Mouse (Mus musculus): ENCODE results near the gene Cd300lf. TPM values are rescaled to one million over a fixed set of nuclear protein-coding genes. Genes with fewer than 3 reads are reported as not detected.

The Cd300lf gene
- polyA plus RNA-seq, 1 experiment from 2014 or later: 1.1 TPM

DNA sequence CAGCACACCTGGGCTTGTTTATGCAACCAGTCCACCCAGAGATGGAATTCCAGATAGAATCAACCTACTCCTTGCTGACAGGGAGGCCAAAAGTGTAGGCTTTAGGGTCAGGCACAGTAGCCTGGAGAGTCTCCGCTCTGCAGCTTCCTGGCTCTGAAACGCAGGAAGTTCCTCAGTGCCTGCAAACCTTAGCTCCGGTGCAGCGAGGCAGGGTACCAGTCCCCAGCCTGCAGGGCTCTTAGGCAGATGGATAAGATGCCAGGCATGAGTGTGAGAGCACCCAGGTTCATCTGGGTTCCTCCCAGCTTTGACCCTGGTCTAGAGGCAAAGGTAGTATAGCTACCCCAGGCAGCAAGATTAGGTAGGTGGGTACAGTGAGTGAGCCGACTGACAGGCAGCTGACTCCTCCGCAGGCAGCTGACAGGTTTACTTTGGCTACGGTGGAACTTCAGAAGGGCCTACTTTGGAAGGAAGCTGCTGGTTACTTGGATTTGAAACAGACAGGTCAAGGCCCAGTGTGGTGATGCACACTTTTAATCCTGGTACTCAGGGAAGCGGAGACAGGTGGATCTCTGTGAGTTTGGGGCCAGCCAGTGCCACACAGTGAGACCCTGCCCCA lies 33.9 kb upstream of the Cd300lf start:
- 68% methylated on average over 8 of the region's 8 CpGs for WGBS
- Histone ChIP-seq H3K27me3 (replicated peaks; ENCODE audit: control insufficient read depth, insufficient read depth, low read length) (no peaks in the 10 kb centered on the region), H3K27ac (ENCODE audit: low read depth, low read length) (0 out of 2 replicates have a peak overlapping the region, but pooled peaks have one; percentile 50), H3K4me1 (replicated peaks; ENCODE audit: control insufficient read depth, insufficient read depth, low read length) (peaks cover 12% of the 10 kb centered on the region; the same call in 1 of the 2 replicates), H3K9me3 (ENCODE audit: control insufficient read depth) (no peaks in the 10 kb centered on the region), H3K36me3 (ENCODE audit: control insufficient read depth, insufficient read depth) (peaks cover 10% of the 10 kb centered on the region; the same call in 1 of the 2 replicates), H3K9ac (ENCODE audit: low read depth, low read length) (peak overlapping the region; percentile 18; the same call in 1 of the 2 replicates), H3K4me3 (ENCODE audit: low read depth, low read length) (no peak overlapping the region), H3K4me2 (replicated peaks; ENCODE audit: low read depth) (peak overlapping the region; percentile 48)
- TF ChIP-seq CTCF (IDR thresholded peaks at IDR 0.05; ENCODE audit: low read depth): no peak
- ATAC-seq: no peak

DNA sequence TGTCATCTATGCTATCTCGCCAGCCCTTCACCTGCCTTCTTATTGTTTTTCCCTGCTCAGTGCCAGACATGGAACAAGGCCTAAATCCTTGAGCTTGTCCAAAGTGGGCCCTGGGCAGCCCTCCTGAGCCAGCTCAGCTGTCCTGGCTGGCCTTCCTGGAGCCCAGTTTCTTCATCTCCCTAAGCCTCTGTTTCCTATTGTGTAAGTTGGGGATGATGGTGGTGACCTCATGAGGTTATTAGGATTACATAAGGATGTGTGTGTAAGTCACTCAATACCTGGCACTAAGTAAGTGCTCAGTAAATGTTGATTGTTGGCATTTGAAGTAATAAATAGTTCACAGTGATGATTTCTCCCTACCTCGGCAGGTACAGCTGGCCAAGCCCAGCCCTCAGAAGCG lies 33.0 kb upstream of the Cd300lf start:
- H3K4me3 ChIP-seq (ENCODE audit: low read depth, low read length): no peak overlapping the region
- 0 out of 2 replicates have a peak overlapping the region, but pooled peaks have one; percentile 46 for H3K9ac ChIP-seq (ENCODE audit: low read depth, low read length)

DNA sequence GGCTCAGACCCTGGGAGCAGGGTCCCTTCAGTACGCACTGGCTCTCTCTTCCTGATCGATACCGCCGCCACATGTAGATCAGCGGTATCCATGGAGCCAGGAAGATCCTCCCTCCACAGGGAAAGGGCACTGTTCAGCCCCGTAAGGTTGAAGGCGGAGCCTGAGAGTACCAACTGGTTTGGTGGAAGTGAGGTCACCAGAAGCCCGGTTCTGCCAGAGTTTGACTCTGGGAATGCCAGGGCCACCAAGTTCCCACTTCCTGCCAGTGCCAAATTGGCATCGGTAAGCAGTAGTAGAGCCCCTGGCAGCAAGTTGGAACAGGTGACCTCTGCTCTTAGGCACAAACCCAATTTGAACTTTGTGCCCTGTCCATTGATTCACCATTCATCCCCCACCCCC lies 31.2 kb upstream of the Cd300lf start:
- 7% methylated on average over 9 of the region's 9 CpGs for WGBS
- H3K4me2 ChIP-seq (replicated peaks; ENCODE audit: low read depth): peak overlapping the region; percentile 74
- ATAC-seq: peak; percentile 41

More for the DNA sequence above, 33.0 kb upstream of the Cd300lf start:
- H3K4me2 ChIP-seq (replicated peaks; ENCODE audit: low read depth): peak overlapping the region; percentile 74
- H3K27ac ChIP-seq (ENCODE audit: low read depth, low read length): peak overlapping the region; percentile 89
- H3K36me3 ChIP-seq (ENCODE audit: control insufficient read depth, insufficient read depth): peaks cover 10% of the 10 kb centered on the region; the same call in 1 of the 2 replicates
- H3K27me3 ChIP-seq (replicated peaks; ENCODE audit: control insufficient read depth, insufficient read depth, low read length): no peaks in the 10 kb centered on the region
- TF ChIP-seq CTCF (IDR thresholded peaks at IDR 0.05; ENCODE audit: low read depth): no peak
- ATAC-seq: peak; percentile 17; the same call in 1 of the 2 replicates
- H3K9me3 ChIP-seq (ENCODE audit: control insufficient read depth): no peaks in the 10 kb centered on the region
- 42% methylated on average over 3 of the region's 3 CpGs for WGBS
- peaks cover 15% of the 10 kb centered on the region; the same call in 1 of the 2 replicates for H3K4me1 ChIP-seq (replicated peaks; ENCODE audit: control insufficient read depth, insufficient read depth, low read length)

DNA sequence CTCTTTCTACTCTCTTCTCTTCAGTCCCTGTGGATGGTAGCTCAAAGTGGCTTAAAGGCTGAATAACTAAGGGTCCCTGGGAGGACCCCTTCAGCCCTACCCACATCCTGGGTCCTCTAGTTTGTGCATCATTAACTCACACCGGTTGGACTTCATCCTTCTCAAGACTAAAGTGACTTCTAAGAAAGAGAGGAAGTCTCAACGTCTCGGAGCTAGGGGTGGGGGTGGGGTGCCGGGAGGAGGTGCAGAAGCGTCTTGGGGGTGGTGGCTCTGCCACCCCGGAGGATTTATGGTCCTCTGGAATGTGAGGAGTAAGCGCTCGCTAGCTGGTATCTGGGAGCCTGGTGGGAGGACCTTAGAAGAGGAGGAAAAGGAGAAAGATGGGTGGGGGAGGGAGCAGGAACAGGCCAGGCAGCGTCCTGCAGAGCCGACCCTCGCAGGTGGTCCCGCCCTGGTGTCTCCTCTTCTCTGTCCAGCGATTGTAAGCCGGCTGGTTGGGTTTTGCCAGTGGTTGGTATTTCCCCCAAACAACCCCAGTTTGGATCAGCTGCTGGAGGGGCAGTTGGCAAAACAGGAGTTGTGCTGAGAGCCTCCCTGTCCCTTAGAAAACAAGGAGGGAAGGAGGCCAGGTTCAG lies 30.7 kb upstream of the Cd300lf start:
- Histone ChIP-seq H3K36me3 (ENCODE audit: control insufficient read depth, insufficient read depth) (peaks cover 5% of the 10 kb centered on the region; the same call in 1 of the 2 replicates), H3K27me3 (replicated peaks; ENCODE audit: control insufficient read depth, insufficient read depth, low read length) (no peaks in the 10 kb centered on the region), H3K4me2 (replicated peaks; ENCODE audit: low read depth) (peak overlapping the region; percentile 74), H3K9me3 (ENCODE audit: control insufficient read depth) (no peaks in the 10 kb centered on the region), H3K4me1 (replicated peaks; ENCODE audit: control insufficient read depth, insufficient read depth, low read length) (0 out of 2 replicates have a peak, but pooled peaks cover 13% of the 10 kb centered on the region), H3K9ac (ENCODE audit: low read depth, low read length) (peak overlapping the region; percentile 77), H3K27ac (ENCODE audit: low read depth, low read length) (peak overlapping the region; percentile 89), H3K4me3 (ENCODE audit: low read depth, low read length) (peak overlapping the region; percentile 80)
- TF ChIP-seq CTCF (IDR thresholded peaks at IDR 0.05; ENCODE audit: low read depth): no peak
- ATAC-seq: peak; percentile 34
- WGBS: under 1% methylated on average over 13 of the region's 14 CpGs

More for the DNA sequence above, 31.2 kb upstream of the Cd300lf start:
- Histone ChIP-seq H3K9me3 (ENCODE audit: control insufficient read depth) (no peaks in the 10 kb centered on the region), H3K4me3 (ENCODE audit: low read depth, low read length) (peak overlapping the region; percentile 80), H3K27me3 (replicated peaks; ENCODE audit: control insufficient read depth, insufficient read depth, low read length) (no peaks in the 10 kb centered on the region), H3K27ac (ENCODE audit: low read depth, low read length) (peak overlapping the region; percentile 89), H3K36me3 (ENCODE audit: control insufficient read depth, insufficient read depth) (peaks cover 6% of the 10 kb centered on the region; the same call in 1 of the 2 replicates), H3K4me1 (replicated peaks; ENCODE audit: control insufficient read depth, insufficient read depth, low read length) (0 out of 2 replicates have a peak, but pooled peaks cover 13% of the 10 kb centered on the region), H3K9ac (ENCODE audit: low read depth, low read length) (peak overlapping the region; percentile 77)
- no peak for TF ChIP-seq CTCF (IDR thresholded peaks at IDR 0.05; ENCODE audit: low read depth)

DNA sequence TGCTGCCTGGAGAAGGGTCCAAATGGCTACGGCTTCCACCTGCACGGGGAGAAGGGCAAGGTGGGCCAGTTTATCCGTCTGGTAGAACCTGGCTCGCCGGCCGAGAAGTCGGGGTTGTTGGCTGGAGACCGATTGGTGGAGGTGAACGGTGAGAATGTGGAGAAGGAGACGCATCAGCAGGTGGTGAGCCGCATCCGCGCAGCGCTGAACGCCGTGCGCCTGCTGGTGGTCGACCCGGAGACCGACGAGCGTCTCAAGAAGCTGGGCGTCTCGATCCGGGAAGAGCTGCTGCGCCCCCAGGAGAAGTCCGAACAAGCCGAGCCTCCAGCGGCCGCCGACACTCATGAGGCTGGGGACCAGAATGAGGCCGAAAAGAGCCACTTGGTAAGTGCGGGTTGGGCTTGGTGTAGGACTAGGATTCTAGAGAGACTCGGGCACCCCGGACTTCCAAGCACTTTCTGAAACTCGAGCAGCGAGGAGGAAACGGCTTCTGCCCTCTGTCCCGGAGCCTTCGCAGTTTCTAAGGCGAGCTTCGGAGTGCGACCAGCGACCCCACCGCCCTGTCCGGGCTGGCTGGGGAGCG lies 29.9 kb upstream of the Cd300lf start:
- H3K36me3 ChIP-seq (ENCODE audit: control insufficient read depth, insufficient read depth): peaks cover 5% of the 10 kb centered on the region; the same call in 1 of the 2 replicates
- H3K27ac ChIP-seq (ENCODE audit: low read depth, low read length): peak overlapping the region; percentile 89
- under 1% methylated on average over 43 of the region's 47 CpGs for WGBS
- H3K4me3 ChIP-seq (ENCODE audit: low read depth, low read length): peak overlapping the region; percentile 80
- H3K4me2 ChIP-seq (replicated peaks; ENCODE audit: low read depth): peak overlapping the region; percentile 74
- no peaks in the 10 kb centered on the region for H3K27me3 ChIP-seq (replicated peaks; ENCODE audit: control insufficient read depth, insufficient read depth, low read length)
- peak; percentile 50 for TF ChIP-seq CTCF (IDR thresholded peaks at IDR 0.05; ENCODE audit: low read depth)
- peak overlapping the region; percentile 77 for H3K9ac ChIP-seq (ENCODE audit: low read depth, low read length)
- H3K4me1 ChIP-seq (replicated peaks; ENCODE audit: control insufficient read depth, insufficient read depth, low read length): 0 out of 2 replicates have a peak, but pooled peaks cover 13% of the 10 kb centered on the region
- no peaks in the 10 kb centered on the region for H3K9me3 ChIP-seq (ENCODE audit: control insufficient read depth)
- no peak for ATAC-seq
